Mouse (Mus musculus) midbrain, embryonic 14.5 days (tissue): Measurements from ENCODE around the gene Emc8. TPM values are rescaled to one million over a fixed set of nuclear protein-coding genes. Genes with fewer than 3 reads are reported as not detected.

Experiments
- ATAC-seq: fragments of 200-750 bp; cut with Nextera tagmentation; 2 replicates; pipeline ENCODE4 v1.8.0; 2017; ENCODE audit warnings: moderate number of reproducible peaks, moderate library complexity; ENCODE audit not compliant: low FRiP score, low TSS enrichment
- DNase-seq: peaks from one replicate; pipeline ENCODE4 v3.0.0-alpha.2; 2015
- H3K27ac ChIP-seq: fragments of 300-500 bp; sonication (generic); replicated peaks from 2 replicates; pipeline ENCODE4 v1.5.1; 2014; ENCODE audit warnings: mild to moderate bottlenecking, low read depth, low read length, moderate library complexity
- H3K27me3 ChIP-seq: fragments of 300-500 bp; sonication (generic); 2 replicates; pipeline ENCODE4 v1.6.1; 2014; ENCODE audit warnings: low read length, control low read depth, mixed read lengths; ENCODE audit not compliant: control insufficient read depth, insufficient read depth
- H3K36me3 ChIP-seq: fragments of 300-500 bp; sonication (generic); 2 replicates; pipeline ENCODE4 v1.6.1; 2014; ENCODE audit warnings: low read length, control low read depth; ENCODE audit not compliant: control insufficient read depth, insufficient read depth
- H3K4me1 ChIP-seq: fragments of 300-500 bp; sonication (generic); 2 replicates; pipeline ENCODE4 v1.6.1; 2014; ENCODE audit warnings: mild to moderate bottlenecking, antibody characterized with exemption, low read length, control low read depth; ENCODE audit not compliant: control insufficient read depth, insufficient read depth
- H3K4me2 ChIP-seq: fragments of 300-500 bp; sonication (generic); 2 replicates; pipeline ENCODE4 v1.6.1; 2014; ENCODE audit warnings: mild to moderate bottlenecking, low read length, moderate library complexity
- H3K4me3 ChIP-seq: fragments of 300-500 bp; sonication (generic); replicated peaks from 2 replicates; pipeline ENCODE4 v1.5.1; 2014; ENCODE audit warnings: low read depth, low read length
- H3K9ac ChIP-seq: fragments of 300-500 bp; sonication (generic); replicated peaks from 2 replicates; pipeline ENCODE4 v1.6.1; 2014; ENCODE audit warnings: mild to moderate bottlenecking, low read length, moderate library complexity
- H3K9me3 ChIP-seq: fragments of 300-500 bp; sonication (generic); 2 replicates; pipeline ENCODE4 v1.6.1; 2016; ENCODE audit warnings: low read length, control low read depth, mixed read lengths; ENCODE audit not compliant: control insufficient read depth
- WGBS: fragments of 180-500 bp; shearing (Covaris S2); extraction: QIAGEN DNeasy Blood & Tissue Kit; methylation state at CpG from one replicate; pipeline ENCODE4 v1.1.7; 2014; 5-methylcytosine and 5-hydroxymethylcytosine counted together
- polyA plus RNA-seq: library from polyadenylated mRNA; unstranded; fragments of >200 nt; fragmentation: Nextera tagmentation; extraction: Ambion mirVana; gene quantifications from 2 replicates; pipeline ENCODE4 v1.2.1, GENCODE M21; 2014

Gene Emc8
- polyA plus RNA-seq, 1 experiment from 2014 or later = 142 TPM

DNA sequence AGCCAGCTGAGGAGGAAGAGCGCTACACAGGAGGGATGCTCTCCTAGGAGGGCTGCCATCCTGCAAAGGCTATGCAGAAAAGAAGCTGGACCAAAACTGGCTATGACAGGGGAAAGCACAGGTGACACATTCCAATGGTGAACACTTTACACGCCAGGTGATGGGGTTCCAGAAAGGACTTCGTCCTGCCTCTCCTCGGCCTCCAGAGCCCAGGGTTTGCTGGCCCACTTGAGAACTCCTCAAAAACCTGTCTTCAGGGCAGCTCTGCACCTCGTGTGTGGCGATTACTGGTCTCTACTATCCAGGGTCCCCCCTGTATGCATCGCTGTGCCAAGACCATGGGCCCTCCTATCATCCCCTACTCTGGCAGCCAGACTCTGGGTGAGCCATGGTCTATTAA lies 20.1 kb upstream of the Emc8 start:
- Histone ChIP-seq H3K36me3 (no peaks in the 10 kb centered on the region), H3K9me3 (no peaks in the 10 kb centered on the region), H3K9ac (no peak overlapping the region), H3K4me1 (no peaks in the 10 kb centered on the region), H3K27ac (no peak overlapping the region), H3K4me3 (no peak overlapping the region), H3K4me2 (no peak overlapping the region), H3K27me3 (no peaks in the 10 kb centered on the region)
- WGBS = 87% methylated on average over 7 of the region's 7 CpGs
- ATAC-seq (no peak), DNase-seq (no peak)

DNA sequence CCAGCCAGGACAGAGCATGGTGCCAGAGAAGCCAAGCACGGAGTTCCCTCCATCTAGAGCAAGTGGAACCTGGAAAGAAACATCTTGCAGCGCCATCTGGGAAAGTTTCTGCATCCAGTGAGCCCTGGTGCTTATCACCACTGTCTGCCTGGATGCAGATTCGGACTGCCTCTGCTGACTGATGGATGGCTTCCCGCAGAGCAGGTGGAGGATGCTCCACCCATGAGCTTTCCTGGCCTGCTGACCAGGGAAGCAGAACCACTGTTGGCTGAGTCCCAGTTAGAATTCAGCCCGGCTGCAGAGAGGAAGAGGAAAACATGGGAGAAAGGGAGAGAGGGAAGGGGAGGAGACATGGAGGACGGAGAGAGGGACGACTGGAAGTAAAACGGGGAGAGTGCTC lies 19.4 kb upstream of the Emc8 start:
- WGBS = 73% methylated on average over 8 of the region's 8 CpGs
- no peak overlapping the region for H3K4me2 ChIP-seq

DNA sequence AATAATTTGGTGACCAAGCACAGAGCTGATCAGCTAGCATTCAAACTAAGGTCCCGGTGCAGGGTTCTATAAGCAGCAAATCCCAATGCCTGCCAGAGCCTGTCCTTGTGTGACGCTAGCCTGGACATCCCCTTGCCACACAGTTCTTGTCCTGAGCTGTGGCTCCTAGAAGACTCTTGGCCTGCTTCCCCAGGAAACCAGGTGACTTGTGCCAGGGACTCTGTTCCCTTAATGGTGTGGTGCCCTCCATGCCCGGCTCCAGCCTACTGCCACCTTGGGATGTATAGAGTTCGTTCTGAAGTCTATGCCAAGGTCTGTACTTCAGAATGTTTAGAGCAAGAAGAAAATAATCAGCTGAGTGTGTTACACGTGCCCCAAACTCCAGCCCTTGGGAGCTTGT lies 18.2 kb upstream of the Emc8 start:
- no peaks in the 10 kb centered on the region for H3K36me3 ChIP-seq
- DNase-seq (no peak), ATAC-seq (no peak)
- WGBS = 88% methylated on average over 5 of the region's 5 CpGs
- no peak overlapping the region for H3K9ac ChIP-seq
- no peaks in the 10 kb centered on the region for H3K4me1 ChIP-seq
- no peaks in the 10 kb centered on the region for H3K9me3 ChIP-seq
- H3K27me3 ChIP-seq = no peaks in the 10 kb centered on the region
- H3K4me2 ChIP-seq = no peak overlapping the region
- H3K27ac ChIP-seq = no peak overlapping the region
- no peak overlapping the region for H3K4me3 ChIP-seq

More for the DNA sequence above, 19.4 kb upstream of the Emc8 start:
- Histone ChIP-seq H3K36me3 (no peaks in the 10 kb centered on the region), H3K27me3 (no peaks in the 10 kb centered on the region), H3K9ac (no peak overlapping the region), H3K9me3 (no peaks in the 10 kb centered on the region), H3K4me3 (no peak overlapping the region), H3K4me1 (no peaks in the 10 kb centered on the region), H3K27ac (no peak overlapping the region)
- no peak for DNase-seq
- no peak for ATAC-seq

DNA sequence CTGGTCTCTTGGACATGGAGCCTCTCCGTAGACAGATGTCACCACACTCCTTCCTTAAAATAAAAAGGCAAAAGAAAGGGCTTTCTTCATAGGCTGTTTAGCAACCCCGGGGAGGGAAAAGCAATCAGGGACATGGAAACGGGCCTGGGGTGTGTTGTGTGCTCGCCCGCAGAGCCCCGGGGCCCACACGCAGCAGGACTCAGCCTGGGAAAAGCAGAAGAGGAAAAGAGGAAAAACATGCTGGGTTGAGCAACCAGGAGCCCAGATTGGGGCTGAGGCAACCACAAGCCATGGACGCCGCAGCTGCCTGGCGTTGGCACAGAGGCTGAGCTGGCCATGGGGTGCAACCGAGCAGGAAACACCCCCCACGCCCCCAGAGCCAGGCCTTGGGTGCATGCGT lies 17.7 kb upstream of the Emc8 start:
- H3K27ac ChIP-seq = no peak overlapping the region
- WGBS = 90% methylated on average over 13 of the region's 13 CpGs
- no peak for DNase-seq
- no peak for ATAC-seq
- H3K27me3 ChIP-seq = no peaks in the 10 kb centered on the region
- no peak overlapping the region for H3K4me3 ChIP-seq
- H3K9ac ChIP-seq = no peak overlapping the region
- no peaks in the 10 kb centered on the region for H3K36me3 ChIP-seq
- H3K4me2 ChIP-seq = no peak overlapping the region
- no peaks in the 10 kb centered on the region for H3K4me1 ChIP-seq
- no peaks in the 10 kb centered on the region for H3K9me3 ChIP-seq

DNA sequence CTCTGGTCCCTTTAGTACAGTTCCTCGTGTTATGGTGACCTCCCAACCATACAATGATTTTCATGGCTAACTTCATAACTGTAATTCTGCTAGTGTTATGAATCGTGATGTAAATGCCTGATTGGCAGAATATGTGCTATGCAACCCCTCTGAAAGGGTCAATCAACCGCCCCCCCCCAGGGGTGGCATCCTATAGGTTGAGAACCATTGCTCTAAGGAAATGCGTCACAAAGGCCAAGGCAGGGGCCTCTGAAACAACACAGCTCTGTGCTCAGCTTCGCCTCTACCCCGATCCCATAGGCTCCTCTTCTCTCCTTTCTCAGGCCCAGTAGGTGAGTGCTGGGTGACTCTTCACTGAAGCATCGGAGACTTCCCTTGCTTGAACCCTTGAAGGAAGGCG lies 17.2 kb upstream of the Emc8 start:
- H3K4me2 ChIP-seq = no peak overlapping the region
- no peaks in the 10 kb centered on the region for H3K9me3 ChIP-seq
- ATAC-seq = no peak
- no peak overlapping the region for H3K27ac ChIP-seq
- no peaks in the 10 kb centered on the region for H3K27me3 ChIP-seq
- no peak for DNase-seq
- no peaks in the 10 kb centered on the region for H3K36me3 ChIP-seq
- WGBS = 80% methylated on average over 8 of the region's 8 CpGs
- H3K4me3 ChIP-seq = no peak overlapping the region
- H3K9ac ChIP-seq = no peak overlapping the region
- no peaks in the 10 kb centered on the region for H3K4me1 ChIP-seq

DNA sequence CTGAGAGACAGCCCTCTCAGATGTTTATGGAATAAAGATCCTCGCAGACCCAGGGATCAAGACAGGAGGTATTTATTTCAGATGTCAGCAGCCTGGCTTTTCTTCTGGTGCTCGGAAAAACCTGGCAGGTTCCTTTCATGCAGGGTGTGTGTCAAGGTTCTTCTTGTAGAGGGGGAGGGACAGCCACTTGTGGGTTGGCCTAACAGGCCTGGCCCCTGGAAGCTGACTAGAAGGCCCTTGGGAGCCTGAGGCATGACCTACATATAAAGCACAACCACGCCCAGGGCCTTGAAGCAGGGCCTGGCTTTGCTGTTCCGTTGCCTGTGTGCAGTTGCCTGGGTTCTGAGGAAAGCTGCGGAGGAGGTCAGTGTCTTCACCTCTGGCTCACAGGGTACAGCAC lies 16.7 kb upstream of the Emc8 start:
- ATAC-seq (no peak), DNase-seq (no peak)
- Histone ChIP-seq H3K27me3 (no peaks in the 10 kb centered on the region), H3K9me3 (no peaks in the 10 kb centered on the region), H3K27ac (no peak overlapping the region), H3K9ac (no peak overlapping the region), H3K36me3 (no peaks in the 10 kb centered on the region), H3K4me3 (no peak overlapping the region), H3K4me1 (no peaks in the 10 kb centered on the region), H3K4me2 (no peak overlapping the region)
- WGBS = 70% methylated on average over 5 of the region's 5 CpGs

DNA sequence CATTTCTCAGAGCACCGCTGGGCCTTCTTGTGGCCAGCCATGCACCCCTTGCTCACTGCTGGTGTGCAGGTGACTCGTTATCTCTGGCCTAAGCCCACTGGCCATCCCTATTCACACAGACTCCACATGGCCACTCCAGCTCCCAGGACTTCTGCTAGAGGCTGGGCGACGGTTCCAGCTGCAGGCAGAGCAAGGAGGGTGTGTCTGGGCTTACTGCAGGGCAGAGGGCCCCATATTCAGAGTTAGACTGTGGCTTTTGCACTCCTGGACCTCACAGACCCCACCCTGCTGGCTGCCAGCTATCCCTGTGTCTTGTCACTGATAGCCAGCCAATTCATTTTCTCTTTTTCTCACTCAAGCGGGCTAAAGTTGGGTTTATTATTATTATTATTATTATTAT lies 15.7 kb upstream of the Emc8 start:
- no peak overlapping the region for H3K9ac ChIP-seq
- DNase-seq (no peak), ATAC-seq (no peak)
- WGBS = 57% methylated on average over 5 of the region's 5 CpGs
- H3K27ac ChIP-seq = no peak overlapping the region
- no peaks in the 10 kb centered on the region for H3K9me3 ChIP-seq
- H3K4me1 ChIP-seq = no peaks in the 10 kb centered on the region
- H3K4me2 ChIP-seq = no peak overlapping the region
- no peak overlapping the region for H3K4me3 ChIP-seq
- H3K27me3 ChIP-seq = no peaks in the 10 kb centered on the region
- H3K36me3 ChIP-seq = no peaks in the 10 kb centered on the region

DNA sequence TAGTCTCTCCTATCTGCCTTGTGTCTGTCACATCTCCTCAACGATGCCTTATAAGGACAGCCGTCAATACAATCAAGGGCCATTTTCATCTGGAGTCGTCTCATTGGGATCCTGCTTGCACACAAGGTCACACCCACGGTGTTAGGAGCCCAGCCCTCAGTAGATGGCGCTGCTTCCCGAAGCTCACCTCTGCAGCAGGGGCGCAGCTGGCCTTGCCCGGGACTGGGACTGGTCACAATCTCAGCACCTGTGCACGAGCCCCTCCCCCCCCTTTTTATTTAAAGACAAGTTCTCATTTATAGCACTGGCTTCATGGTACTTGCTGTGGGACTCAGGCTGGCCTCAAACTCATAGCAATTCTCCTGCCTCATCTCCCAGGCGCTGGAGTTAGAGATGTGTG lies 15.2 kb upstream of the Emc8 start:
- H3K4me2 ChIP-seq = no peak overlapping the region
- ATAC-seq (no peak), DNase-seq (peak; percentile 72)
- H3K4me3 ChIP-seq = no peak overlapping the region
- no peaks in the 10 kb centered on the region for H3K27me3 ChIP-seq
- 14% methylated on average over 10 of the region's 10 CpGs for WGBS
- H3K4me1 ChIP-seq = no peaks in the 10 kb centered on the region
- no peak overlapping the region for H3K27ac ChIP-seq
- H3K9me3 ChIP-seq = no peaks in the 10 kb centered on the region
- H3K36me3 ChIP-seq = no peaks in the 10 kb centered on the region
- H3K9ac ChIP-seq = no peak overlapping the region

DNA sequence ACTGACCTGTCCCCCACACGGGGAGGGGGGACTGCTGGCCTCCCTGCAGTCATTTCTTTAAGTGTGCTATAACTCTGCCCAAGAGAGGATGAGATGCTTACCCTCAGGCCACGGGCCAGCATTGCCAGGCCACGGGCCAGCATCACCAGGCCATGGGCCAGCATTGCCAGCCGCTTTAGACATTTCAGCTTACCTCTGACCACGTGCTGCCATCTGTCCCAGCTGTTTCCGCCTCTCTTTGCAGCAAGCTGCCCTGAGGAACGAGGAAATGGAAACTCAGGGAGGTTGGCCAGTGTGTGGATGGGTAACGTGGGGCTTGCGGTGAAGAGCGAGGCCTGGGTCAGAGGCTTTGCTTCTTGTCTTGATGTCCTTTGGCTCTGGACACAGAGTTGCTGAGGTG lies 12.7 kb upstream of the Emc8 start:
- no peaks in the 10 kb centered on the region for H3K27me3 ChIP-seq
- no peaks in the 10 kb centered on the region for H3K4me1 ChIP-seq
- no peak for ATAC-seq
- no peak for DNase-seq
- H3K4me3 ChIP-seq = no peak overlapping the region
- H3K9ac ChIP-seq = no peak overlapping the region
- WGBS = 87% methylated on average over 10 of the region's 10 CpGs
- H3K36me3 ChIP-seq = 0 out of 2 replicates have a peak, but pooled peaks cover 2% of the 10 kb centered on the region
- no peak overlapping the region for H3K4me2 ChIP-seq
- H3K27ac ChIP-seq = no peak overlapping the region
- H3K9me3 ChIP-seq = no peaks in the 10 kb centered on the region
